Mouse (Mus musculus): ENCODE measurements at regions not wholly inside any gene's neighbourhood (a gene's known extent, or its start where the extent isn't known, plus 50 kb on each side); places are given as distances from the start of the nearest gene placed in this dataset.
"Not testable (repeated sequence)": the region's sequence is repeated elsewhere in the genome, so short reads cannot be mapped to it uniquely, and the experiment has no call there.

- in situ Hi-C loops (cut with MboI, MseI) = no loop called here
Observed at GRCm38 (mm10) chr4:105844675-105845466, 55.2 kb downstream of the Gm12728 start.

GRCm38 (mm10) chr4:105845998-105846989 is 56.6 kb downstream of the Gm12728 start:
- in situ Hi-C loops (cut with MboI, MseI) = not testable (repeated sequence)

GRCm38 (mm10) chr4:105853086-105853485 is 63.4 kb downstream of the Gm12728 start:
- in situ Hi-C loops (cut with MboI, MseI) = no loop called here

GRCm38 (mm10) chr4:105859052-105859864 is 69.6 kb downstream of the Gm12728 start:
- in situ Hi-C loops (cut with MboI, MseI) = no loop called here

GRCm38 (mm10) chr4:105860930-105861653 is 71.4 kb downstream of the Gm12728 start:
- in situ Hi-C loops (cut with MboI, MseI) = loop anchor here in 1 of 2 experiments (10.0 kb wide), 1 partner anchor 1016 kb away; no protein-coding TSS in a partner anchor

- in situ Hi-C loops (cut with MboI, MseI) = loop anchor here in 1 of 2 experiments (10.0 kb wide), 1 partner anchor 1017 kb away; no protein-coding TSS in a partner anchor
Observed at GRCm38 (mm10) chr4:105861654-105862037, 72.0 kb downstream of the Gm12728 start.

GRCm38 (mm10) chr4:105870512-105870911 is 80.8 kb downstream of the Gm12728 start:
- in situ Hi-C loops (cut with MboI, MseI) = no loop called here

GRCm38 (mm10) chr4:105877246-105877645 is 87.6 kb downstream of the Gm12728 start:
- in situ Hi-C loops (cut with MboI, MseI) = no loop called here

GRCm38 (mm10) chr4:105879891-105880290 is 90.2 kb downstream of the Gm12728 start:
- in situ Hi-C loops (cut with MboI, MseI) = no loop called here

- in situ Hi-C loops (cut with MboI, MseI) = no loop called here
Observed at GRCm38 (mm10) chr4:105884791-105885190, 95.1 kb downstream of the Gm12728 start.

GRCm38 (mm10) chr4:105891438-105891837 is 101.8 kb downstream of the Gm12728 start:
- in situ Hi-C loops (cut with MboI, MseI) = no loop called here

- in situ Hi-C loops (cut with MboI, MseI) = no loop called here
Observed at GRCm38 (mm10) chr4:105892065-105892464, 102.4 kb downstream of the Gm12728 start.

GRCm38 (mm10) chr4:105895116-105895515 is 105.4 kb downstream of the Gm12728 start:
- in situ Hi-C loops (cut with MboI, MseI) = no loop called here

GRCm38 (mm10) chr4:105898054-105898847 is 108.6 kb downstream of the Gm12728 start:
- in situ Hi-C loops (cut with MboI, MseI) = no loop called here

- in situ Hi-C loops (cut with MboI, MseI) = loop anchor here in 1 of 2 experiments (5.0 kb wide), 1 partner anchor 1248 kb away; no protein-coding TSS in a partner anchor
Observed at GRCm38 (mm10) chr4:105904896-105905295, 115.2 kb downstream of the Gm12728 start.

GRCm38 (mm10) chr4:105906411-105906810 is 116.7 kb downstream of the Gm12728 start:
- in situ Hi-C loops (cut with MboI, MseI) = no loop called here

GRCm38 (mm10) chr4:105907611-105908010 is 117.9 kb downstream of the Gm12728 start:
- in situ Hi-C loops (cut with MboI, MseI) = no loop called here

- in situ Hi-C loops (cut with MboI, MseI) = no loop called here
Observed at GRCm38 (mm10) chr4:105908281-105908680, 118.6 kb downstream of the Gm12728 start.

- in situ Hi-C loops (cut with MboI, MseI) = no loop called here
Observed at GRCm38 (mm10) chr4:105909272-105909671, 119.6 kb downstream of the Gm12728 start.

GRCm38 (mm10) chr4:105910666-105911065 is 121.0 kb downstream of the Gm12728 start:
- in situ Hi-C loops (cut with MboI, MseI) = no loop called here
